9 mouse cellular contexts compared by ENCODE assay signal in the genomic region with DNA sequence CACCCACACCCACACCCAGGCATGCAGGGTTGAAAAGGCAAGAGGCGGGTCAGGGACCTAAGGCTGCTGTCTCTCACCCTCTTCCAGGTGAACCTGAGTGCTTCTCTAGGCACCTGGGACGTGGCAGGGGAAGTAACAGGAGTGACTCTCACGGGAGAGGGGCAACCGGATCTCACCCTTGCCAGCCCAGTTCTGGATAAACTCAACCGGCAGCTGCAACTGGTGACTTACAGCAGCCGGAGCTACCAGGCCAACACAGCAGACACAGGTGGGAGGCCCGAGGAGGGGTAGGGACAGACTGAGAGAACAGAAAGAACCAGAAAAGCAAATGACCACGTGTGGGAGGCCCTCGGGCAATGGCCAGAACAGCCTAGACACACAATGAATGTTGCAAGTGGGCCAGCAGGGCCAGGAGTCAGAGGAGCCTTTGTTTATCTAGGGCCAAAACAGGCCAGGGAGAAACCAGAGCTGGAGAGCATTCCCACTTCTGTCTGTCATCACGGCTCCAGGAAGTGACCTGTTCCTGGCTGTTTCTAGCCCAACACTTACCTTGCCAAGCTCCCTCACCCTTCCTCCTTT. TPM values are rescaled to one million over a fixed set of nuclear protein-coding genes. Genes with fewer than 3 reads are reported as not detected.
A peak's percentile ranks its signal among the peaks of the same experiment; 100 is the strongest.
DNase-seq lines count a peak whose midpoint lies in the region; ATAC-seq and TF ChIP-seq lines count a peak whose summit lies in the region.
"Had no signal": no experiment of that assay in that cellular context is flagged by ENCODE, and none has a peak within 500 bp of the region (broad histone marks: within the 10 kb centered on the region; RNA-seq: fewer than 3 reads in every experiment).

No protein-coding gene starts in this region.

- H3K27ac ChIP-seq in hindbrain, embryonic 13.5 days: no peak overlapping the region
- no peak overlapping the region for H3K27ac ChIP-seq in hindbrain, embryonic 11.5 days (ENCODE audit: low read depth, low read length)
- H3K27ac ChIP-seq in hindbrain, embryonic 15.5 days (replicated peaks): no peak overlapping the region
- no peak overlapping the region for H3K27ac ChIP-seq in midbrain, embryonic 13.5 days
- no peak overlapping the region for H3K27ac ChIP-seq in gastrocnemius, adult 2 months
- H3K27ac ChIP-seq: embryonic facial prominence, embryonic 15.5 days had no signal

- H3K4me2 ChIP-seq in hindbrain, embryonic 13.5 days: peak overlapping the region; percentile 91
- H3K4me2 ChIP-seq in hindbrain, embryonic 11.5 days (replicated peaks; ENCODE audit: low read depth, low read length): no peak overlapping the region
- H3K4me2 ChIP-seq in hindbrain, embryonic 15.5 days: peak overlapping the region; percentile 84
- H3K4me2 ChIP-seq in midbrain, embryonic 13.5 days (replicated peaks): peak overlapping the region; percentile 98; the same call in 1 of the 2 replicates
- H3K4me2 ChIP-seq: embryonic facial prominence, embryonic 15.5 days had no signal

- WGBS in hindbrain, embryonic 13.5 days: 49% methylated on average over 10 of the region's 10 CpGs
- 43% methylated on average over 10 of the region's 10 CpGs for WGBS in hindbrain, embryonic 11.5 days
- 58% methylated on average over 10 of the region's 10 CpGs for WGBS in hindbrain, embryonic 15.5 days
- WGBS in midbrain, embryonic 13.5 days: 58% methylated on average over 10 of the region's 10 CpGs

- H3K4me1 ChIP-seq in hindbrain, embryonic 13.5 days (replicated peaks): peaks cover 39% of the 10 kb centered on the region
- H3K4me1 ChIP-seq in hindbrain, embryonic 11.5 days (replicated peaks; ENCODE audit: control insufficient read depth, insufficient read depth, low read length): peaks cover 6% of the 10 kb centered on the region
- H3K4me1 ChIP-seq in hindbrain, embryonic 15.5 days (replicated peaks): peaks cover 38% of the 10 kb centered on the region
- peaks cover 40% of the 10 kb centered on the region for H3K4me1 ChIP-seq in midbrain, embryonic 13.5 days (replicated peaks)

- H3K9me3 ChIP-seq in hindbrain, embryonic 13.5 days: no peaks in the 10 kb centered on the region
- no peaks in the 10 kb centered on the region for H3K9me3 ChIP-seq in hindbrain, embryonic 11.5 days (ENCODE audit: control insufficient read depth, low read length)
- no peaks in the 10 kb centered on the region for H3K9me3 ChIP-seq in hindbrain, embryonic 15.5 days
- H3K9me3 ChIP-seq in midbrain, embryonic 13.5 days: no peaks in the 10 kb centered on the region
- H3K9me3 ChIP-seq: embryonic facial prominence, embryonic 15.5 days had no signal

- H3K9ac ChIP-seq in hindbrain, embryonic 13.5 days: peak overlapping the region; percentile 98; the same call in 1 of the 2 replicates
- no peak overlapping the region for H3K9ac ChIP-seq in hindbrain, embryonic 11.5 days (ENCODE audit: low read depth, low read length)
- no peak overlapping the region for H3K9ac ChIP-seq in hindbrain, embryonic 15.5 days
- peak overlapping the region; percentile 1; the same call in 1 of the 2 replicates for H3K9ac ChIP-seq in midbrain, embryonic 13.5 days (replicated peaks)
- H3K9ac ChIP-seq: embryonic facial prominence, embryonic 15.5 days had no signal

- no peak for DNase-seq in hindbrain, embryonic 11.5 days (ENCODE audit: low spot score)
- DNase-seq in Muller cell, postnatal 12 days (ENCODE audit: inconsistent ontology term): peak; percentile 42
- no peak for DNase-seq in gastrocnemius, adult 2 months
- DNase-seq in urinary bladder, postnatal 25 days (ENCODE audit: low spot score): no peak

- H3K4me3 ChIP-seq in hindbrain, embryonic 13.5 days: peak overlapping the region; percentile 86
- H3K4me3 ChIP-seq in hindbrain, embryonic 11.5 days (ENCODE audit: low read depth, low read length): no peak overlapping the region
- H3K4me3 ChIP-seq in hindbrain, embryonic 15.5 days: 0 out of 2 replicates have a peak overlapping the region, but pooled peaks have one; percentile 93
- peak overlapping the region; percentile 79 for H3K4me3 ChIP-seq in midbrain, embryonic 13.5 days (replicated peaks)
- H3K4me3 ChIP-seq in gastrocnemius, adult 2 months: no peak overlapping the region

- peaks cover 75% of the 10 kb centered on the region for H3K27me3 ChIP-seq in hindbrain, embryonic 13.5 days
- peaks cover 62% of the 10 kb centered on the region for H3K27me3 ChIP-seq in hindbrain, embryonic 11.5 days (ENCODE audit: control insufficient read depth, insufficient read depth, low read length)
- H3K27me3 ChIP-seq in hindbrain, embryonic 15.5 days: peaks cover 40% of the 10 kb centered on the region
- peaks cover 82% of the 10 kb centered on the region for H3K27me3 ChIP-seq in midbrain, embryonic 13.5 days

- intact Hi-C loops in gastrocnemius, adult 2 months (cut with DNase I): loop anchor here (5.0 kb wide), 1 partner anchor 45 kb away; a partner anchor contains a TSS

- ATAC-seq in hindbrain, embryonic 13.5 days (ENCODE audit: low FRiP score): no peak
- no peak for ATAC-seq in hindbrain, embryonic 11.5 days (ENCODE audit: low FRiP score)
- no peak for ATAC-seq in hindbrain, embryonic 15.5 days (ENCODE audit: low FRiP score, low read depth)
- ATAC-seq in midbrain, embryonic 13.5 days: no peak
- no peak for ATAC-seq in megakaryocyte progenitor cell, adult 5-6 weeks (replicated peaks; ENCODE audit: poor library complexity)

- no peak for TF ChIP-seq CTCF in gastrocnemius, adult 2 months (IDR thresholded peaks at IDR 0.05)

- peaks cover 29% of the 10 kb centered on the region for H3K36me3 ChIP-seq in hindbrain, embryonic 13.5 days
- H3K36me3 ChIP-seq in hindbrain, embryonic 11.5 days (ENCODE audit: control insufficient read depth, insufficient read depth, low read length): no peaks in the 10 kb centered on the region
- 0 out of 2 replicates have a peak, but pooled peaks cover 3% of the 10 kb centered on the region for H3K36me3 ChIP-seq in hindbrain, embryonic 15.5 days
- peaks cover 11% of the 10 kb centered on the region for H3K36me3 ChIP-seq in midbrain, embryonic 13.5 days
- H3K36me3 ChIP-seq: embryonic facial prominence, embryonic 15.5 days had no signal

RNA-seq across cellular contexts. Expression of a gene that starts 2.7 kb away (rescaled TPM):
- polyA plus RNA-seq in hindbrain, embryonic 13.5 days (2015; fragmentation: Nextera tagmentation; extraction: Ambion mirVana): 40.6 and 42.3 TPM in 2 replicates
- polyA plus RNA-seq in hindbrain, embryonic 11.5 days (2014; fragmentation: Nextera tagmentation; extraction: Ambion mirVana): 10.4 and 12.4 TPM in 2 replicates
- polyA plus RNA-seq in hindbrain, embryonic 15.5 days (2015; fragmentation: Nextera tagmentation; extraction: Ambion mirVana): 54.0 and 74.6 TPM in 2 replicates
- polyA plus RNA-seq in midbrain, embryonic 13.5 days (2015; fragmentation: Nextera tagmentation; extraction: Ambion mirVana): 28.8 and 30.2 TPM in 2 replicates
- total RNA-seq in gastrocnemius, adult 2 months (2021): under 1 TPM; 0.66 to 0.89 TPM
- 212 and 219 TPM in 2 replicates for total RNA-seq in megakaryocyte progenitor cell, adult 5-6 weeks (2015)
- total RNA-seq in megakaryocyte progenitor cell, adult 5-6 weeks (2017): 122 and 139 TPM in 2 replicates

RNA-seq across cellular contexts. Expression of a gene that starts 12.7 kb away (rescaled TPM):
- 1.0 and 1.1 TPM in 2 replicates for polyA plus RNA-seq in hindbrain, embryonic 13.5 days (2015; fragmentation: Nextera tagmentation; extraction: Ambion mirVana)
- 0.73 and 0.96 TPM in 2 replicates for polyA plus RNA-seq in hindbrain, embryonic 11.5 days (2014; fragmentation: Nextera tagmentation; extraction: Ambion mirVana)
- 0.91 and 1.0 TPM in 2 replicates for polyA plus RNA-seq in hindbrain, embryonic 15.5 days (2015; fragmentation: Nextera tagmentation; extraction: Ambion mirVana)
- 0.86 and 1.0 TPM in 2 replicates for polyA plus RNA-seq in midbrain, embryonic 13.5 days (2015; fragmentation: Nextera tagmentation; extraction: Ambion mirVana)
- total RNA-seq in gastrocnemius, adult 2 months (2021): 1 to 10 TPM; 4.1 to 5.4 TPM
- not detected in 2 replicates for total RNA-seq in megakaryocyte progenitor cell, adult 5-6 weeks (2015)
- 0.84 and 0.87 TPM in 2 replicates for total RNA-seq in megakaryocyte progenitor cell, adult 5-6 weeks (2017)

RNA-seq across cellular contexts. Expression of a gene that starts 22.2 kb away (rescaled TPM):
- polyA plus RNA-seq in hindbrain, embryonic 13.5 days (2015; fragmentation: Nextera tagmentation; extraction: Ambion mirVana): 28.4 and 30.7 TPM in 2 replicates
- 30.1 and 32.0 TPM in 2 replicates for polyA plus RNA-seq in hindbrain, embryonic 11.5 days (2014; fragmentation: Nextera tagmentation; extraction: Ambion mirVana)
- 27.3 and 30.3 TPM in 2 replicates for polyA plus RNA-seq in hindbrain, embryonic 15.5 days (2015; fragmentation: Nextera tagmentation; extraction: Ambion mirVana)
- polyA plus RNA-seq in midbrain, embryonic 13.5 days (2015; fragmentation: Nextera tagmentation; extraction: Ambion mirVana): 20.2 and 24.5 TPM in 2 replicates
- total RNA-seq in gastrocnemius, adult 2 months (2021): 1 to 10 TPM; 8.5 to 8.8 TPM
- 1.7 and 3.1 TPM in 2 replicates for total RNA-seq in megakaryocyte progenitor cell, adult 5-6 weeks (2015)
- total RNA-seq in megakaryocyte progenitor cell, adult 5-6 weeks (2017): 3.0 and 5.3 TPM in 2 replicates

RNA-seq across cellular contexts. Expression of a gene that starts 27.8 kb away (rescaled TPM):
- polyA plus RNA-seq in hindbrain, embryonic 13.5 days (2015; fragmentation: Nextera tagmentation; extraction: Ambion mirVana): 211 and 221 TPM in 2 replicates
- polyA plus RNA-seq in hindbrain, embryonic 11.5 days (2014; fragmentation: Nextera tagmentation; extraction: Ambion mirVana): 143 and 158 TPM in 2 replicates
- 240 and 266 TPM in 2 replicates for polyA plus RNA-seq in hindbrain, embryonic 15.5 days (2015; fragmentation: Nextera tagmentation; extraction: Ambion mirVana)
- polyA plus RNA-seq in midbrain, embryonic 13.5 days (2015; fragmentation: Nextera tagmentation; extraction: Ambion mirVana): 195 and 234 TPM in 2 replicates
- 10 to 100 TPM; 20.8 to 25.6 TPM for total RNA-seq in gastrocnemius, adult 2 months (2021)
- total RNA-seq in megakaryocyte progenitor cell, adult 5-6 weeks (2015): 23.8 and 28.0 TPM in 2 replicates
- total RNA-seq in megakaryocyte progenitor cell, adult 5-6 weeks (2017): 18.0 and 19.3 TPM in 2 replicates

RNA-seq across cellular contexts. Expression of a gene that starts 43.7 kb away (rescaled TPM):
- polyA plus RNA-seq in hindbrain, embryonic 13.5 days (2015; fragmentation: Nextera tagmentation; extraction: Ambion mirVana): 20.0 and 22.1 TPM in 2 replicates
- polyA plus RNA-seq in hindbrain, embryonic 11.5 days (2014; fragmentation: Nextera tagmentation; extraction: Ambion mirVana): 11.8 and 12.9 TPM in 2 replicates
- 19.1 and 19.6 TPM in 2 replicates for polyA plus RNA-seq in hindbrain, embryonic 15.5 days (2015; fragmentation: Nextera tagmentation; extraction: Ambion mirVana)
- 16.9 and 17.3 TPM in 2 replicates for polyA plus RNA-seq in midbrain, embryonic 13.5 days (2015; fragmentation: Nextera tagmentation; extraction: Ambion mirVana)
- 1 to 10 TPM; 7.6 to 7.9 TPM for total RNA-seq in gastrocnemius, adult 2 months (2021)
- 9.7 and 11.2 TPM in 2 replicates for total RNA-seq in megakaryocyte progenitor cell, adult 5-6 weeks (2015)
- 11.4 and 12.1 TPM in 2 replicates for total RNA-seq in megakaryocyte progenitor cell, adult 5-6 weeks (2017)

Comparison
In these comparisons a context has a peak if more than half of its experiments do, and no peak if none do; other contexts are left out.
1. H3K4me3 ChIP-seq: peak in hindbrain, embryonic 13.5 days (single experiment), hindbrain, embryonic 15.5 days (single experiment) and midbrain, embryonic 13.5 days (single experiment); none in hindbrain, embryonic 11.5 days (single experiment) and gastrocnemius, adult 2 months (single experiment).
2. H3K9ac ChIP-seq: peak in hindbrain, embryonic 13.5 days (single experiment) and midbrain, embryonic 13.5 days (single experiment); none in hindbrain, embryonic 11.5 days (single experiment) and hindbrain, embryonic 15.5 days (single experiment).